Mouse (Mus musculus) stomach, postnatal 0 days (tissue): ENCODE measurements around the gene Fbxo45. TPM values are rescaled to one million over a fixed set of nuclear protein-coding genes. Genes with fewer than 3 reads are reported as not detected.

ENCODE experiments used
- ATAC-seq: fragments of 200-750 bp; cut with Nextera tagmentation; 2 replicates; pipeline ENCODE4 v1.8.0; 2017; ENCODE audit not compliant: low FRiP score, low TSS enrichment
- DNase-seq: peaks from one replicate; pipeline ENCODE4 v3.0.0-alpha.2; 2016; ENCODE audit warnings: low spot score
- H3K27ac ChIP-seq: fragments of 300-500 bp; sonication (generic); replicated peaks from 2 replicates; pipeline ENCODE4 v1.5.1; 2014; ENCODE audit warnings: mild to moderate bottlenecking, control low read depth
- H3K27me3 ChIP-seq: fragments of 300-500 bp; sonication (generic); 2 replicates; pipeline ENCODE4 v1.6.1; 2014; ENCODE audit warnings: low read length; ENCODE audit not compliant: control insufficient read depth, insufficient read depth
- H3K36me3 ChIP-seq: fragments of 300-500 bp; sonication (generic); 2 replicates; pipeline ENCODE4 v1.6.1; 2014; ENCODE audit warnings: low read length, mixed read lengths; ENCODE audit not compliant: control insufficient read depth, insufficient read depth
- H3K4me1 ChIP-seq: fragments of 300-500 bp; sonication (generic); replicated peaks from 2 replicates; pipeline ENCODE4 v1.6.1; 2014; ENCODE audit warnings: antibody characterized with exemption; ENCODE audit not compliant: control insufficient read depth, insufficient read depth
- H3K4me2 ChIP-seq: fragments of 300-500 bp; sonication (generic); replicated peaks from 2 replicates; pipeline ENCODE4 v1.6.1; 2014; ENCODE audit warnings: low read depth, mild to moderate bottlenecking, control low read depth, moderate library complexity
- H3K4me3 ChIP-seq: fragments of 300-500 bp; sonication (generic); 2 replicates; pipeline ENCODE4 v1.5.1; 2014; ENCODE audit warnings: low read depth, low read length, control low read depth
- H3K9ac ChIP-seq: fragments of 300-500 bp; sonication (generic); 2 replicates; pipeline ENCODE4 v1.6.1; 2014; ENCODE audit warnings: mild to moderate bottlenecking, low read length, control low read depth, mixed read lengths
- H3K9me3 ChIP-seq: fragments of 300-500 bp; sonication (generic); 2 replicates; pipeline ENCODE4 v1.6.1; 2016; ENCODE audit warnings: low read length; ENCODE audit not compliant: control insufficient read depth
- CTCF ChIP-seq: IDR thresholded peaks from 2 replicates; pipeline ENCODE4 v1.5.1; 2016; ENCODE audit warnings: antibody characterized with exemption, low read depth, mild to moderate bottlenecking, moderate library complexity
- EP300 ChIP-seq: optimal IDR thresholded peaks from 2 replicates; pipeline ENCODE3; 2016; ENCODE audit warnings: antibody characterized with exemption
- WGBS: fragments of 180-500 bp; shearing (Covaris S2); extraction: QIAGEN DNeasy Blood & Tissue Kit; methylation state at CpG from one replicate; pipeline ENCODE4 v1.1.7; 2014; 5-methylcytosine and 5-hydroxymethylcytosine counted together
- polyA plus RNA-seq: library from polyadenylated mRNA; unstranded; fragments of >200 nt; fragmentation: Nextera tagmentation; extraction: Ambion mirVana; gene quantifications from 2 replicates; pipeline ENCODE4 v1.2.1, GENCODE M21; 2015

Fbxo45 gene
- polyA plus RNA-seq, 1 experiment from 2014 or later, result 11.7 TPM

GRCm38 (mm10) chr16:32214804-32215576 lies 32.0 kb downstream of the Fbxo45 start:
- H3K9ac ChIP-seq, result no peak overlapping the region
- no peaks in the 10 kb centered on the region for H3K9me3 ChIP-seq
- no peaks in the 10 kb centered on the region for H3K27me3 ChIP-seq
- no peak overlapping the region for H3K27ac ChIP-seq
- no peak for ATAC-seq
- TF ChIP-seq EP300, result no peak
- TF ChIP-seq CTCF, result no peak
- no peak overlapping the region for H3K4me2 ChIP-seq
- no peaks in the 10 kb centered on the region for H3K36me3 ChIP-seq
- no peak for DNase-seq
- H3K4me3 ChIP-seq, result no peak overlapping the region
- 71% methylated on average over 17 of the region's 17 CpGs for WGBS
- no peaks in the 10 kb centered on the region for H3K4me1 ChIP-seq

GRCm38 (mm10) chr16:32214156-32214555 lies 32.8 kb downstream of the Fbxo45 start:
- Histone ChIP-seq H3K9ac (no peak overlapping the region), H3K4me3 (no peak overlapping the region), H3K36me3 (no peaks in the 10 kb centered on the region), H3K4me2 (no peak overlapping the region), H3K27ac (no peak overlapping the region), H3K9me3 (no peaks in the 10 kb centered on the region), H3K4me1 (no peaks in the 10 kb centered on the region), H3K27me3 (no peaks in the 10 kb centered on the region)
- DNase-seq (no peak), ATAC-seq (no peak)
- TF ChIP-seq EP300 (no peak), CTCF (no peak)

GRCm38 (mm10) chr16:32204902-32205301 lies 42.1 kb downstream of the Fbxo45 start:
- no peaks in the 10 kb centered on the region for H3K36me3 ChIP-seq
- no peak overlapping the region for H3K27ac ChIP-seq
- no peak for TF ChIP-seq EP300
- TF ChIP-seq CTCF, result peak; percentile 53
- no peaks in the 10 kb centered on the region for H3K9me3 ChIP-seq
- DNase-seq (no peak), ATAC-seq (no peak)
- H3K27me3 ChIP-seq, result no peaks in the 10 kb centered on the region
- no peak overlapping the region for H3K4me3 ChIP-seq
- H3K9ac ChIP-seq, result no peak overlapping the region
- H3K4me2 ChIP-seq, result no peak overlapping the region
- no peaks in the 10 kb centered on the region for H3K4me1 ChIP-seq
- WGBS, result 60% methylated on average over 3 of the region's 3 CpGs

GRCm38 (mm10) chr16:32202681-32203080 lies 44.3 kb downstream of the Fbxo45 start:
- H3K4me3 ChIP-seq, result no peak overlapping the region
- H3K4me1 ChIP-seq, result no peaks in the 10 kb centered on the region
- no peak overlapping the region for H3K4me2 ChIP-seq
- H3K9me3 ChIP-seq, result no peaks in the 10 kb centered on the region
- ATAC-seq, result no peak
- no peaks in the 10 kb centered on the region for H3K36me3 ChIP-seq
- H3K27ac ChIP-seq, result no peak overlapping the region
- peak; percentile 29 for DNase-seq
- WGBS, result 71% methylated on average over 6 of the region's 6 CpGs
- no peaks in the 10 kb centered on the region for H3K27me3 ChIP-seq
- no peak for TF ChIP-seq EP300
- TF ChIP-seq CTCF, result peak; percentile 58
- no peak overlapping the region for H3K9ac ChIP-seq

- H3K9me3 ChIP-seq, result no peaks in the 10 kb centered on the region
- 59% methylated on average over 9 of the region's 9 CpGs for WGBS
- no peak overlapping the region for H3K4me3 ChIP-seq
- ATAC-seq (0 out of 2 replicates have a peak, but pooled peaks have one; percentile 2), DNase-seq (no peak)
- H3K4me1 ChIP-seq, result no peaks in the 10 kb centered on the region
- H3K27ac ChIP-seq, result peak overlapping the region; percentile 3; the same call in 1 of the 2 replicates
- H3K9ac ChIP-seq, result no peak overlapping the region
- 0 out of 2 replicates have a peak overlapping the region, but pooled peaks have one; percentile 20 for H3K4me2 ChIP-seq
- TF ChIP-seq EP300 (no peak), CTCF (no peak)
- H3K36me3 ChIP-seq, result no peaks in the 10 kb centered on the region
- H3K27me3 ChIP-seq, result no peaks in the 10 kb centered on the region
Observed at GRCm38 (mm10) chr16:32201004-32201325, 46.0 kb downstream of the Fbxo45 start.

GRCm38 (mm10) chr16:32200256-32201003 lies 46.5 kb downstream of the Fbxo45 start:
- Histone ChIP-seq H3K4me3 (no peak overlapping the region), H3K36me3 (no peaks in the 10 kb centered on the region), H3K27me3 (no peaks in the 10 kb centered on the region), H3K9ac (no peak overlapping the region), H3K27ac (peak overlapping the region; percentile 74; the same call in 1 of the 2 replicates), H3K4me1 (no peaks in the 10 kb centered on the region), H3K4me2 (peak overlapping the region; percentile 20; the same call in 1 of the 2 replicates), H3K9me3 (no peaks in the 10 kb centered on the region)
- peak; percentile 15 for DNase-seq
- no peak for TF ChIP-seq CTCF
- TF ChIP-seq EP300, result no peak
- peak; percentile 35; the same call in 1 of the 2 replicates for ATAC-seq
- 61% methylated on average over 21 of the region's 21 CpGs for WGBS
